Mouse (Mus musculus) limb, embryonic 13.5 days (tissue): ENCODE measurements around the gene Myo16. TPM values are rescaled to one million over a fixed set of nuclear protein-coding genes. Genes with fewer than 3 reads are reported as not detected.

Source experiments
- ATAC-seq: fragments of 200-750 bp; cut with Nextera tagmentation; 2 replicates; pipeline ENCODE4 v1.8.0; 2017; ENCODE audit warnings: low read depth, moderate number of reproducible peaks, moderate TSS enrichment; ENCODE audit not compliant: low FRiP score
- H3K27ac ChIP-seq: fragments of 300-500 bp; sonication (generic); 2 replicates; pipeline ENCODE4 v1.5.1; 2015; ENCODE audit warnings: inconsistent platforms, mild to moderate bottlenecking, moderate library complexity
- H3K27me3 ChIP-seq: fragments of 300-500 bp; sonication (generic); 2 replicates; pipeline ENCODE4 v1.6.1; 2015; ENCODE audit warnings: mild to moderate bottlenecking, inconsistent platforms
- H3K36me3 ChIP-seq: fragments of 300-500 bp; sonication (generic); 2 replicates; pipeline ENCODE4 v1.6.1; 2015; ENCODE audit warnings: inconsistent platforms, mild to moderate bottlenecking, moderate library complexity
- H3K4me1 ChIP-seq: fragments of 300-500 bp; sonication (generic); 2 replicates; pipeline ENCODE4 v1.6.1; 2015; ENCODE audit warnings: inconsistent platforms
- H3K4me2 ChIP-seq: fragments of 300-500 bp; sonication (generic); replicated peaks from 2 replicates; pipeline ENCODE4 v1.6.1; 2015; ENCODE audit warnings: inconsistent platforms, mild to moderate bottlenecking, moderate library complexity
- H3K4me3 ChIP-seq: fragments of 300-500 bp; sonication (generic); 2 replicates; pipeline ENCODE4 v1.5.1; 2015; ENCODE audit warnings: moderate library complexity, mild to moderate bottlenecking, inconsistent platforms
- H3K9ac ChIP-seq: fragments of 300-500 bp; sonication (generic); 2 replicates; pipeline ENCODE4 v1.6.1; 2015; ENCODE audit warnings: mild to moderate bottlenecking, inconsistent platforms
- H3K9me3 ChIP-seq: fragments of 300-500 bp; sonication (generic); 2 replicates; pipeline ENCODE4 v1.6.1; 2016; ENCODE audit warnings: inconsistent platforms
- whole genome bisulfite sequencing: fragments of 180-500 bp; shearing (Covaris S2); methylation state at CpG from one replicate; pipeline ENCODE4 v1.1.7; 2015; 5-methylcytosine and 5-hydroxymethylcytosine counted together
- polyA plus RNA-seq: library from polyadenylated mRNA; unstranded; fragments of >200 nt; fragmentation: Nextera tagmentation; extraction: Ambion mirVana; gene quantifications from 2 replicates; pipeline ENCODE4 v1.2.1, GENCODE M21; 2015

Myo16 gene
- polyA plus RNA-seq, 1 experiment from 2014 or later, result 0.70 TPM

GRCm38 (mm10) chr8:10458151-10458649, 304.5 kb downstream of the Myo16 start:
- H3K9me3 ChIP-seq, result no peaks in the 10 kb centered on the region
- no peak overlapping the region for H3K9ac ChIP-seq
- 30% methylated on average over 9 of the region's 9 CpGs for WGBS
- no peaks in the 10 kb centered on the region for H3K36me3 ChIP-seq
- peaks cover 25% of the 10 kb centered on the region for H3K4me1 ChIP-seq
- no peaks in the 10 kb centered on the region for H3K27me3 ChIP-seq
- no peak overlapping the region for H3K4me2 ChIP-seq
- no peak overlapping the region for H3K4me3 ChIP-seq
- no peak overlapping the region for H3K27ac ChIP-seq
- ATAC-seq, result peak; percentile 71; the same call in 1 of the 2 replicates

GRCm38 (mm10) chr8:10462271-10462670, 308.6 kb downstream of the Myo16 start:
- Histone ChIP-seq H3K4me1 (peaks cover 11% of the 10 kb centered on the region), H3K27me3 (no peaks in the 10 kb centered on the region), H3K4me2 (no peak overlapping the region), H3K27ac (no peak overlapping the region), H3K4me3 (no peak overlapping the region), H3K9ac (no peak overlapping the region), H3K36me3 (no peaks in the 10 kb centered on the region), H3K9me3 (no peaks in the 10 kb centered on the region)
- no peak for ATAC-seq
- WGBS, result 70% methylated on average over 5 of the region's 5 CpGs

DNA sequence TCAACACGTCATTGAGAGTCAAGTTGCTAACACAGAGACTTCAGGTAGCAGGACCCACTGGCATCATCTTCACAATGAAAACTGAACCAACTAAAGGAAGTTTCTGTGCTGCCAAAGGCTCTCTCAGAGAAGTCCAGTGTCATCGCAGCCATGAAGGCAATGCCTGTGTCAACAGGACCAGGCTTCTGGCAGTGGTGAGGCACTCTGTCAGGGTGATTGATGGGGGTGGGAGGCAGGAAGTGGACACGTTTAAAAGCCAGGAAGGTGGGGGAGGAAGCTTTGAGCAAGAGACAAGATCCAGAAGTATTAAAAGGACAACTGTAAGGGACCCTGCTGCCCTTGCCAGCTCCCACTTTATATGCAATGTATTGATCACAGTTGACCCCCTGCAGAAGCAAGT, 314.8 kb downstream of the Myo16 start:
- Histone ChIP-seq H3K4me3 (no peak overlapping the region), H3K36me3 (no peaks in the 10 kb centered on the region), H3K9ac (no peak overlapping the region), H3K4me1 (peaks cover 4% of the 10 kb centered on the region), H3K27me3 (no peaks in the 10 kb centered on the region), H3K9me3 (no peaks in the 10 kb centered on the region), H3K4me2 (no peak overlapping the region), H3K27ac (no peak overlapping the region)
- ATAC-seq, result no peak
- 44% methylated on average over 3 of the region's 3 CpGs for WGBS

GRCm38 (mm10) chr8:10469658-10470057, 315.9 kb downstream of the Myo16 start:
- Histone ChIP-seq H3K9me3 (no peaks in the 10 kb centered on the region), H3K27ac (no peak overlapping the region), H3K36me3 (no peaks in the 10 kb centered on the region), H3K4me1 (peaks cover 4% of the 10 kb centered on the region), H3K4me3 (no peak overlapping the region), H3K4me2 (no peak overlapping the region), H3K9ac (no peak overlapping the region), H3K27me3 (no peaks in the 10 kb centered on the region)
- no peak for ATAC-seq
- 47% methylated on average over 2 of the region's 2 CpGs for WGBS

- no peaks in the 10 kb centered on the region for H3K36me3 ChIP-seq
- H3K9ac ChIP-seq, result no peak overlapping the region
- no peak overlapping the region for H3K27ac ChIP-seq
- peaks cover 4% of the 10 kb centered on the region for H3K4me1 ChIP-seq
- 25% methylated on average over 6 of the region's 6 CpGs for WGBS
- no peak for ATAC-seq
- H3K9me3 ChIP-seq, result no peaks in the 10 kb centered on the region
- H3K27me3 ChIP-seq, result no peaks in the 10 kb centered on the region
- no peak overlapping the region for H3K4me3 ChIP-seq
- no peak overlapping the region for H3K4me2 ChIP-seq
Observed at GRCm38 (mm10) chr8:10470280-10470679, 316.6 kb downstream of the Myo16 start.

DNA sequence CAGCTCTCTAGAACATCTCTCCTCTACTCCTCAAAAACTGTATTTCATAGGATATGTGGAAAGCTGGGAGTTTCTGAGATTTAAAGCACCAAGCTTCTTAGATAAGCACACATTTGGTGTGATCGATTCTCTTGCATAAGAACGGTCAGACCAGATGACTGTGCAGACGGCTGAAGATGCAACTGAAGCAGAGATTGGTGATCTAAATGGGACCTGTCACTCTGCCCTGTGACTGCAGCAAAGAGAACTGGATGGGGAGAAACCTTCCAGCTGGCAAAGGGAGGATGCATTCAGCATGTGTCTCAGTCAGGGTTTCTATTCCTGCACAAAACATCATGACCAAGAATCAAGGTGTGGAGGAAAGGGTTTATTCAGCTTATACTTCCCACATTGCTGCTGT, 318.7 kb downstream of the Myo16 start:
- no peak overlapping the region for H3K4me2 ChIP-seq
- no peaks in the 10 kb centered on the region for H3K36me3 ChIP-seq
- H3K27me3 ChIP-seq, result no peaks in the 10 kb centered on the region
- peaks cover 4% of the 10 kb centered on the region for H3K4me1 ChIP-seq
- no peak overlapping the region for H3K27ac ChIP-seq
- H3K4me3 ChIP-seq, result no peak overlapping the region
- H3K9me3 ChIP-seq, result no peaks in the 10 kb centered on the region
- H3K9ac ChIP-seq, result no peak overlapping the region
- no peak for ATAC-seq
- WGBS, result 85% methylated on average over 3 of the region's 3 CpGs

DNA sequence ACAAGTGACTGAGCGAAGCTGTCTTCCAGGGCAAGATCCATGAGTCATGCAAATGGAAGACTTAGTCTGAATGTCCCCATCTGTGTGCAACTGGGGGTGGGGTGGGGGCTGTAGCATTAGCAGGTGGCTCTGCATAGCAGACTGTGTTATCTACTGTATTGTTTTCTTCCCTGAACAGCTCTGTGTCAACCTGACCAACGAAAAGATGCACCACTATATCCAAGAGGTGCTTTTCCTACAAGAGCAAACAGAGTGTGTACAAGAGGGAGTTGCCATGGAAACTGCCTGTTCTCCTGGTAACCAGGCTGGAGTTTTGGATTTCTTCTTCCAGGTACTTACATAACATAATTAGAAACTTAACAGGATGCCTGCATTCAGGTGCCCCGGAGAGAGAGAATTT, 320.7 kb downstream of the Myo16 start:
- Histone ChIP-seq H3K9ac (no peak overlapping the region), H3K27me3 (no peaks in the 10 kb centered on the region), H3K4me1 (peaks cover 4% of the 10 kb centered on the region), H3K36me3 (no peaks in the 10 kb centered on the region), H3K27ac (no peak overlapping the region), H3K4me3 (no peak overlapping the region), H3K4me2 (no peak overlapping the region), H3K9me3 (no peaks in the 10 kb centered on the region)
- ATAC-seq, result no peak
- WGBS, result 76% methylated on average over 3 of the region's 3 CpGs

- no peak for ATAC-seq
- no peaks in the 10 kb centered on the region for H3K9me3 ChIP-seq
- no peak overlapping the region for H3K27ac ChIP-seq
- no peak overlapping the region for H3K4me2 ChIP-seq
- no peaks in the 10 kb centered on the region for H3K36me3 ChIP-seq
- 86% methylated on average over 10 of the region's 10 CpGs for WGBS
- no peak overlapping the region for H3K9ac ChIP-seq
- H3K4me3 ChIP-seq, result no peak overlapping the region
- no peaks in the 10 kb centered on the region for H3K27me3 ChIP-seq
- no peaks in the 10 kb centered on the region for H3K4me1 ChIP-seq
Observed at GRCm38 (mm10) chr8:10479059-10479458, 325.3 kb downstream of the Myo16 start.

DNA sequence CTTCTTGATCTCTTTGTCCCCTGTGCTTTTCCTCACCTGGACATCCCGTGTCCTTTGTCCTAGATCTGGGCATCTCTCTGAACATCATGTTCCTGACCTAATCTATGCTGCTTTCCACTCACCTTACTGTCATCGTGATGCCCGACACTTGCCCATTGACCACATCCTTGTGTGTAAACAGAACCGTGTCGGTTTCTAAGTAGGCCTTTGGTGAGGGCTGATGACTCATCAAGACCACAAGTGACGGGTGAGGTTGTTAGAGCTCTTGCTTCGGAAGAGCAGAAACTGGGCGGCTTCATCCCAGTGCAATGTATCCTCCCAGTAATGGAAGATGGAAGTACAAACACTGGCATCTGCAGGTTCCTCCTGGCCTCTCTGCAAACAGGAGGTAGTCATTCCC, 327.1 kb downstream of the Myo16 start:
- no peak for ATAC-seq

DNA sequence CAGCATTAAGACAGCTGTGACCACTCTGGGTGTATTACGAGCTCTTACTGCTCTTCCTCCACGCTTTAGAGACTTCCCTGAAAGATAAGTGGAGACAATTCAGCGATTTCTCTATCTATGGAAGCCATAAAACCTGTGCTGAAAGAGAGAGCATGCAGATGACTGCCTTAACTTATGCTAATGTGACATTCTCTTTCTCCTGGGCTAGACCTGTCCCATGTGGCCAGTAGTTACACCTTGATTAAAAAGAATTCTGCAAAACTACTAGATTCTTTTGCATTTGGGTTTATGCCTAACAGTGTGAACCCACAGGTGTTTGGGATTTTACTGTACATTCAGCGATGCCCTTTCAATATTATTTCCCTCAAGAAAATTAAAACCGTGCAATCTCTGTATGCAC, 328.4 kb downstream of the Myo16 start:
- ATAC-seq, result no peak
- H3K9me3 ChIP-seq, result no peaks in the 10 kb centered on the region
- H3K4me3 ChIP-seq, result no peak overlapping the region
- no peaks in the 10 kb centered on the region for H3K36me3 ChIP-seq
- WGBS, result 62% methylated on average over 5 of the region's 5 CpGs
- H3K9ac ChIP-seq, result no peak overlapping the region
- H3K4me2 ChIP-seq, result no peak overlapping the region
- no peaks in the 10 kb centered on the region for H3K4me1 ChIP-seq
- H3K27ac ChIP-seq, result no peak overlapping the region
- H3K27me3 ChIP-seq, result no peaks in the 10 kb centered on the region

More for the DNA sequence above, 327.1 kb downstream of the Myo16 start:
- 89% methylated on average over 8 of the region's 8 CpGs for WGBS
- H3K4me2 ChIP-seq, result no peak overlapping the region
- H3K36me3 ChIP-seq, result no peaks in the 10 kb centered on the region
- H3K4me1 ChIP-seq, result no peaks in the 10 kb centered on the region
- no peaks in the 10 kb centered on the region for H3K9me3 ChIP-seq
- H3K9ac ChIP-seq, result no peak overlapping the region
- H3K27ac ChIP-seq, result no peak overlapping the region
- H3K4me3 ChIP-seq, result no peak overlapping the region
- H3K27me3 ChIP-seq, result no peaks in the 10 kb centered on the region

DNA sequence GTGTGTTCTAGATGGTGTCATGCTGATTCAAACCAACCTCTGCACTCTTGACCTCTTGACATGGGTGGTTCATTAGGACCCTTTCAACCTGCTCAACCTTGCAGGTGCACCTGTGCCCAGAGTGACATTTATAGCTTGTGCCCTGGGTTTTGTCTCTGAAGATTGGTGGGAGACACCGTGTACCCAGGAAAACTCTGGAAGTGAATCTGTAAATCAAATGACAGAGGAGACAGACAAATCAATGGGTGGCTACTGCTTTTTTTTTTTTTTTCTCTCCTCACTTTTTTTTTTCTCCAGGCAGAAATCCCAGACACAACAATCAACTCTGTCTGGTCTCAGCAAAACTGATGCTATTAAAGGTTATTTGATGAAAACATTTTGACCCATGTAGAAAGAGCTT, 329.2 kb downstream of the Myo16 start:
- Histone ChIP-seq H3K9ac (no peak overlapping the region), H3K4me3 (no peak overlapping the region), H3K27me3 (no peaks in the 10 kb centered on the region), H3K4me2 (no peak overlapping the region), H3K9me3 (no peaks in the 10 kb centered on the region), H3K36me3 (no peaks in the 10 kb centered on the region), H3K4me1 (no peaks in the 10 kb centered on the region), H3K27ac (no peak overlapping the region)
- no peak for ATAC-seq
- 28% methylated on average over 1 of the region's 1 CpGs for WGBS

DNA sequence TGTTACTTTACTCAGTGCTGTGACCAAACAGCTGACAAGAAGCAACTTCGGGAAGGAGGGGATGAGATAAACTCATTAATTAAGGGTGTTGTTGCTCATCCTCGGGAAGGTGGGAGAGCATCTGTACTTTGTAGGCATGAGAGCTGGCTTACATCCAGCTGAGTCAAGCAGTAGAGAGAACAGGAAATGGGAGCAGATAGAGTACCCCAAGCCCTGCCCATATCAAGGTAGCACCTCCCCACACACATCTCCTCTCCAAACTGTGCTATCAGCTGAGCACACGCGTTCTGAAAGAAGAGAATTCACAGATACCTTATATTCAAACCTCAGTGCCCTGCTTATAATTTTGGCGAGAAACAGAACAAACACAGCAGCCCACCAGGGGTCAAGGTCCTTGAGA, 330.1 kb downstream of the Myo16 start:
- WGBS, result 61% methylated on average over 5 of the region's 5 CpGs
- no peak for ATAC-seq
- Histone ChIP-seq H3K36me3 (no peaks in the 10 kb centered on the region), H3K4me2 (no peak overlapping the region), H3K4me1 (no peaks in the 10 kb centered on the region), H3K4me3 (no peak overlapping the region), H3K9me3 (no peaks in the 10 kb centered on the region), H3K27me3 (no peaks in the 10 kb centered on the region), H3K9ac (no peak overlapping the region), H3K27ac (no peak overlapping the region)

DNA sequence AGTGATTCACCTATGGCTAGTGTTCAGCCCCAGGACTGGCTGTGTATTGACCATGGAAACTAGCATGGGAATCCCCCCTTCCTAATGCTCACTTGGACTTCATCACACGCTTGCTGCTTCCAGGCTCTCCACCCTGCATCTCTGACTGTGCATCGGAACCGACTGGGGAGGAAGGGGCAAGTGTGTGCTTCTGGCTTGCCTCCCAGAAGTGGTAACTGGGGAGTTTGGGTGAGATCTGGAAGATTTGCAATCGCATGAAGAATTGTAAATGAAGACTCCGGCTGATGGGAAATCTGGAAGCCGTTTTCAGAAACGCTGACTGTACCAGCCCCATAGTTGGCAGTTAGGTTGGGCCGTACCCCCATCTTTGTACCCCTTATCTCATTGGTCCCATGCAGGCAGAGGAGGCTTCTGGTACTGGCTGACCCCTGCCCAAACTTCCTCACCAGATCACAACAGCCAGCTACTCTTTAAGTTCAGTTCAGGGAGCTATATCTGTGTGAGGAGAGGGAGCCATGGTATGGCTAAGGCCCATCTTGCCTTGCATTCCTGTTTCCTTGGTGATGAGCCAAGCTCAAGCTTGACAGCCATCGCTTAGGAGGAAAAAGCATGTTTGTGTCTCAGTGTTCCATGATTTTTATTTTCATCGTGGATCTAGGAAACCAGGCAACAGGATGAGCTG, 336.2 kb downstream of the Myo16 start:
- no peak overlapping the region for H3K4me2 ChIP-seq
- no peaks in the 10 kb centered on the region for H3K27me3 ChIP-seq
- ATAC-seq, result no peak
- H3K27ac ChIP-seq, result no peak overlapping the region
- WGBS, result 77% methylated on average over 10 of the region's 10 CpGs
- H3K9ac ChIP-seq, result no peak overlapping the region
- H3K36me3 ChIP-seq, result no peaks in the 10 kb centered on the region
- H3K4me3 ChIP-seq, result no peak overlapping the region
- H3K4me1 ChIP-seq, result no peaks in the 10 kb centered on the region
- no peaks in the 10 kb centered on the region for H3K9me3 ChIP-seq
